Mouse (Mus musculus) brain, embryonic 18.5 days (tissue): ENCODE measurements at regions not wholly inside any gene's neighbourhood (a gene's known extent, or its start where the extent isn't known, plus 50 kb on each side); places are given as distances from the start of the nearest gene placed in this dataset.

ENCODE experiments used
- DNase-seq: peaks from one replicate; pipeline ENCODE4 v3.0.0-alpha.2; 2012; ENCODE audit warnings: low read depth, low spot score

DNA sequence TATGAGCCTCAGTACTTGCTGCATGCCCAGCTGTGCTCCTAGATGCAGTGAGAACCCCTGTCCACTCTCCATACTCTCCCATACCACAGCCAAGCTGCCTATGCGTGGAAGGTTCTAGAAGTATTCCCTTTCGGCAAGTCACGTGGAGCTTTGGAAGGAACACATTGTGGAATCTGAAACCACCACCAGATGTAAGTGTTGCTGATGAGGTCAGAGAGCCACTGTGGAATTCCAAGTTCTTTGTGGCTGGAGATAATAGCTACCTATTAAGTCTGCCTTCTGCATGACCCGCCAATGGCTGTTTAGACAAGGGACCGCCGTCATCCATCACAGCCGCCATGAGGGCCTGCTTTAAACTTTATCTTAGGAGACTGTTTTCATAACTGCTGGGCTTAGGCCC, 84.7 kb upstream of the Errfi1 start:
- DNase-seq, result no peak

- DNase-seq, result no peak
Observed at GRCm38 (mm10) chr4:150758467-150759237, 95.1 kb upstream of the Errfi1 start.

- DNase-seq, result no peak
Observed at GRCm38 (mm10) chr4:150757815-150758426, 95.8 kb upstream of the Errfi1 start.

DNA sequence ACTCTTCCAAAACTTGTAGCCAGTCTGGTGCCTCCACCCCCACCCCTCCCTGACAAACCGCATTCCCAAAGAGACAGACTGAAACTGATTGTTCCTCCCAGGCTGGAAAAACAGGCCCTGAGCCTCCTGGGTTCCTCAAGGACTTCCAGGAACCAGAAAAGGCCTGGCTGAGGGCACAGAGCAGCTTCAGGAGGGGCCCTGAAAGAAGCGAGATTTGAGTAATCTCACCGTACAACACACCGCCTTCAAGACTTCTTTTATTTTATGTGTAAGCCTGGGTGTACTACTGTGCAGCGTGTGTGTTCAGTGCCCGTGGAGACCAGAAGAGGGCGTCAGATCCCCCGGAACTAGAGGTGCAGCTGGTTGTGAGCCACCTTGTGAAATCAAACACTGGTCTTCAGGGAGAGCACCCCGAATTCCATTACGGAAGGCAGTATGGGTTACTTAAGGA, 96.4 kb upstream of the Errfi1 start:
- no peak for DNase-seq

GRCm38 (mm10) chr4:150755446-150755845, 98.3 kb upstream of the Errfi1 start:
- DNase-seq, result no peak

DNA sequence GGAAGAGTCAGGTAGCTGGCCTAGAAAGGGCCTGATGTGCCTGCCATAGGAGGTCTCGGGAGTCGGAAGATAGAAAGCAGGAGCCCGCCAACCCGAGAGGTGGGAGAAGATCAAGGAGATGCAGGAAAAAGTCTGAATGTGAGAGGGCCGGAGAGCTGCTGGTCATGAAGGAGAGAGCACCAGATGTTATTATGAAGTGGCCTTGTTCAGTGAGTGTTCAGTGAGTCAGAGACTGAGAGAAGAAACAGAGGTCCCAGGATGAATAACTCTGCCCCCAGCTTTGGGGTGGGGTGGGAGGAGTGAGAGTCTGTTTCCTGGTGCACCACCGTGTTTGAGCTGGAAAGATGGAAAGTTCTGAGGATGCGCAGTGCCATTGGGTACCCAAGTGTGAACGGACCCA, 100.2 kb upstream of the Slc45a1 start:
- no peak for DNase-seq

DNA sequence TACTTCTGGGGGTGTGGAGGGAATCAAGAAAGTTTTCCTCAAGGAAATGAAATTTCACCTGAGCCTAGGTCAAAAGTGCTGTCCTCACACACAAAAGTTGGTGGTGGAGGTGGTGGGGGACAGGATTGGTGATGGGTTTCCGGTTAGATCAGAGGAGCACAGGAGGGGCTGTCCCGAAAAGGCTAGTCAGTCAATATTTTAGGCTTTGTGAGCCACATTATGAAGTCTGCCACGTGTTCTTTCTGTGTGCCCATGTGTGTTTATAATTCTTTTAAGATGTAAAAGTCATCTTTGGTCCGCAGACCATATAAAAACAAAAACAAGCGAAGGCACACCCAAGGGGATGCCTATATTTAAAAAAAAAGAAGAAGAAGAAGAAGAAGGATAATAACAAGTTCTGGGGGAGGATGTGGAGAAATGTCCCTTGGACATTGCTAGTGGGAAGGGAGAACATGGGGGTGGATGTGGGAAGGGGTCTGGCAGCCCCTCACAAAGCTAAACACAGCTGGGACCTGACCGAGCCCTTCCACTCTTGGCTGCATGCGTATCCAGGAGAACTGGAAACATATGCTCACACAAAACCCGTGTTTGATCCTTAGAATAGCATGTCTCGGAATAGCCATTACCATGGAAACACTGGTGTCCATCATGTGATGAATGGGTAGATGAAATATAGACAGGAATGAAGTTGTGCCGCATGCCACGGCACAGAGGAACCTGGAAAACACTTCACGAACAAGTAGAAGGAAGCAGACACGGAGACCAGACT, 98.7 kb upstream of the Slc45a1 start:
- no peak for DNase-seq

GRCm38 (mm10) chr4:150749066-150749465, 97.1 kb upstream of the Slc45a1 start:
- DNase-seq, result no peak

DNA sequence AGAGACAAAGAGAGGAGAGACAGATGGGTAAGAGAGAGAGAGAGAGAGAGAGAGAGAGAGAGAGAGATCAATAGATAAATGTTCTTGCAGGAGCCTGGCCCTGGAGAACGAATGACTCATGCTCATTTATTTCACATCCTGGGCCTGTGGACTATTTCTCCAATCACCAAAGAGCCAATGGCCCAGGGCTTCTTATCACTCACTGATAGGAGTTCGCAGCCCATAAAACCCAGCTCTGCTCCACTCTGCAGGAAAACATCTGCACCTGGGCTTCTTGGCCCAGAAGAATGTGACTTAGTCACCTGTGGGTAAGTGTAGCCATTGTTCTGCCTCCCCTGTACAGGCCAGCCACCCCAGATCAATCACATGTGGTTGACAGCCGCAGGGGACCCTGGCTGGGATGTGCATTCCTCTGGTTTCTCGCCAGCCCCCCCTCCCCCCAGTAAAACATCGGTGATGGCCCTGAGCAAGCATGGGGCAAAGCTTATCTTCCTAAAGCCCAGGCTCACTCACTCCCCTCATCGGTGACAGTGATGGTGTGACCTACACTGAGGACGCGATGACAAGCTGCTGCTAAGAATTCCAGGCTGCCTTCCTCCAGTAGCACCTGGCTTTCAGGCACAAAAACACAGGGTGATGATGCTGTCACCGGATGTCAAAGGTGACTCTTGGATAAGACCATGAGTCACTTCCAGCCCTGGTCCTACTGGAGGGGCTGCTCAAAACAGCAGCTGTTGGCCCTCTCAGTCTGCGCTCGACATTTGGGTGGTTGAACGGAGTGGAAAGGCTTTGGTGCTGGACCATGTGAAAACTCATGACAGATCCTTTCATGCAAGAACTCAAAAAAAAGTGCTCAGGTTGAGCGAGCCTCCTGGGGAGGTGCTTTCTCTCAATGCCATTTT, 96.4 kb upstream of the Slc45a1 start:
- no peak for DNase-seq

DNA sequence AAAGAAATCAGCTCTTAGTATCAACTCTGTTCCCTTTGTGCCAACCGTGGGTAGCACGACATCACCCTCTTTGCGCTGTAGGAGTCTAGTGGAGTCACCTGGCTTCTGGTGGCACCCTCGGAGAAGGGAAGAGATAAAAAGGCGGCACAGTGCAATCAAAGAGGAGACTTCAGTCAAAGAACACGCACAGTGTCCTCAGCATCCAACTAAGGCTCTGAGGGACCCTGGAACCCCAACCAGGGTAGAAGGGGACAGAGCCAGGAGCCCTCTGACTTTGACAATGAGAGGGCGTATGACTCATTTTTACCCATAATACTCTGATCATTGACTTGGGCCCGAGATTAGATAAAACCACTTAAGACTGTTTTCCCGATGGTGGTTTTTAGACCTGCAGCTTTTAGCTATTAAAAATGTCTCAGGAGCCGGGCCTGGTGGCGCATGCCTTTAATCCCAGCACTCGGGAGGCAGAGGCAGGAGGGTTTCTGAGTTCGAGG, 94.5 kb upstream of the Slc45a1 start:
- DNase-seq, result no peak

DNA sequence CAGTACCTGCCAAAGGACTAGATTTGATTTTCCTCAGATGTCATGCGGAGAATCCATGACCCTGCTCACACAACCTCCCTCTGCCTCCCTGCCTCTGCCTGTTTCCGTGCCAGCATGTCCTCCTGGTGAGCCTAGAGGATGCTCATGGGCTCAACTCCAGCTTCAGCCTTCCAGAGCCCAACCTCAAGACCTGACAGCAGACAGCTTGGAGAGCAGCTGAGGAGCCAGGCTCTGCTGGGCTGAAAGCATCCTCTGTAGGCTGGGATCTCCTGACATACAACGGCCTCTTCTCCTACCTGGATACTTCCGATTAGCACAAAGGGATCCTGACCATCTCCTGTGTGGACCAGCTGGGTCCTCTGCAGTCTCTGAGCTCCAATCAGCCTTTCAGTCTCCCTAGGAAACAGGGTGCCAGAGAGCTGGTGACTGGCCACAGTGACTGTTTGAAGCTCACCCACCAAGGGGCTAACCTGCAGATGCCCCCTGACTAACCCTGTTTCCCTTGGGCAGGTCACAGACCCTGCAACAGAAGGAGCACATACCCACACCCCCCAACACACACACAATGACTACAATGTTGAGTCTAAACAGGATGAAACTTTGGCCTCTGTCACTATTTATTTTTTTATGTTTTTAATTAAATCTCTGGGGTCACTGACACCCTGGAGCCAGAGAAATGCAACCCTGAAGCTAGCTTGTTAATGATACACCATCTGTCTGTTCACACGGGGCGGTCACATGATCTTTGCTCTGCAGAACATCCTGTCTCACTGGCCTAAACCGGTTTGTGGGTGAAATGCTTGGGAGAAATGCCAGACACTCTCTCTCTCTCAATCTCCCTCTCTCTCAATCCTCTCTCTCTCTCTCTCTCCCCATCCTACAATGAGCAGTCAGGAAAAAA, 93.8 kb upstream of the Slc45a1 start:
- no peak for DNase-seq

- DNase-seq, result no peak
Observed at GRCm38 (mm10) chr4:150743508-150743907, 91.5 kb upstream of the Slc45a1 start.

- no peak for DNase-seq
Observed at GRCm38 (mm10) chr4:150743103-150743502, 91.1 kb upstream of the Slc45a1 start.

DNA sequence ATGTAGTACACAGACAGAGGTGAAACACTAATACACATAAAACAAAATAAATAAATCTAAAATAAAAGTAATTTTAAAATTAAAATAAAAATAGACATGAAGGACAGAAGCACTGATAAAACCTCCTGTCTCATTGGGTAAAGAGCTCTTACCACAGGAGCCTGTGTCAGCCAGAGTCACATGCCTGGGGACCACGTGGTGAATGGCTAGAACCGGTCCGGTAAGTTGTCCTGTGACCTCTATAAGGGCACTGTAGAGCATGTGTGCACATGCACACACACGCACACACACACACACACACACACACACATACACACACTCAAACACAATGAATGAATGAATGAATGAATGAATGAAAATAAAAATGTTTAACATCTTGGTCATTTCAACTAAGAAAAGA, 89.8 kb upstream of the Slc45a1 start:
- DNase-seq, result no peak

- DNase-seq, result no peak
Observed at GRCm38 (mm10) chr4:150740167-150740566, 88.2 kb upstream of the Slc45a1 start.

- no peak for DNase-seq
Observed at GRCm38 (mm10) chr4:150738736-150739135, 86.8 kb upstream of the Slc45a1 start.

DNA sequence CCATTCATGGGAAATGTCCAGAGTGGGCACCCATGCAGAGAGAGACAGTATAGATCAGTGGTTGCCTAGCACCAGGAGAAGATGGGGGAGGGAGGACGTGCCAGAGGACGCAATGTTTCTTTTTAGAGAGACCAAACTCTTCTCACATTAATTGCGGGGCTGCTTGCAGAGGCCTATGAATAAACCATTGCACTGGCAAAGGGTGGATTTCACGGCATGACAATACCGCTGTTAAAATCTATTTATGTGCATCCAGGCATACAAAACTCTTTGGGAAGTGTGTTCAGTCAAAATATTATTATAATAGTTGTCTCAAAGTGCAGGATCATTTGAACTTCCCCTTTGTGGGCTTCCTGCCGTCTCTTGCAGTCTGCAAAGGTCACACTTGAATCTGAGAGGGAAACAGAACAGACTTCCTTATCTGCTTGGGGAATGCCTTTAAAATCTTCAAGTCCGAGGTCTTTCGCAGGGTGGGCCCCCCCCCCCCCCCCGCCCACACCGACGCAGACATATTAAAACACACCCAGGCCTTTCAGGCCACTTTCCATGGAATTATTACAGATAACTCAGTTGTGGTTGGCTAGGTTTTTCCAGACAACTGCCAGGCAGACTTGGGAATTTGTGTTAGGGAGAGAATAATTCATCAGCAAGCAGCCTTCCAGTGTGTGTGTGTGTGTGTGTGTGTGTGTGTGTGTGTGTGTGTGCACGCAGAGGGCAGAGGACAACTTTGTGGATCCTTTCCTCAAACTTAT, 78.3 kb upstream of the Slc45a1 start:
- no peak for DNase-seq

GRCm38 (mm10) chr4:150726539-150726938, 74.6 kb upstream of the Slc45a1 start:
- no peak for DNase-seq

GRCm38 (mm10) chr4:150726136-150726480, 74.1 kb upstream of the Slc45a1 start:
- DNase-seq, result no peak
